ENCODE assay signal across 24 mouse cellular contexts in the genomic region with DNA sequence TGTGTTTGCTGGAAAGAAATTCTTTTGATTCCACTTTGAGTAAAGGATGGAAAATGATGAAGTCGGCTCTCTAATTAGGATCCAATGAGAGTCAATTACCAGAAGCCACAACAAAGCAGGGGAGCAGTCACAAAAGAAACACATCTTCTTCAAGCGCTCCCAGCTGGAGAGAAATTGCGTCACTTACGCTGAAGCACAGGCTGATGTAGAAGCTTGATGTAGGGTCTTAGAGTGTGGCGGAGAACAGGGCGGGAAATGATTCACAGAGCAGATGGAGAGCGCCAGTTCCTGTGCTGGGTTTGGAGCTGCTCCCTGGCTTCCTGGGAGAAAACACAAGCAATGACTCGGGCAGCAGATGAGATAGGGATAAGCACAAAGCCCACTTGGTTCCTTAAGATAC. TPM values are rescaled to one million over a fixed set of nuclear protein-coding genes. Genes with fewer than 3 reads are reported as not detected.
DNase-seq lines count a peak whose midpoint lies in the region; ATAC-seq and TF ChIP-seq lines count a peak whose summit lies in the region.
"Had no signal": no experiment of that assay in that cellular context is flagged by ENCODE, and none has a peak within 500 bp of the region (broad histone marks: within the 10 kb centered on the region; RNA-seq: fewer than 3 reads in every experiment).

No protein-coding gene starts in this region.

- no peaks in the 10 kb centered on the region for H3K27me3 ChIP-seq in forebrain, embryonic 14.5 days (replicated peaks; ENCODE audit: control insufficient read depth, insufficient read depth, low read length)
- H3K27me3 ChIP-seq in forebrain, embryonic 15.5 days: no peaks in the 10 kb centered on the region
- no peaks in the 10 kb centered on the region for H3K27me3 ChIP-seq in midbrain, embryonic 14.5 days (ENCODE audit: control insufficient read depth, insufficient read depth, low read length)
- H3K27me3 ChIP-seq: embryonic facial prominence, embryonic 12.5 days; heart, embryonic 13.5 days; Patski had no signal

- H3K27ac ChIP-seq in forebrain, embryonic 14.5 days (ENCODE audit: low read depth, low read length): no peak overlapping the region
- no peak overlapping the region for H3K27ac ChIP-seq in forebrain, embryonic 15.5 days (replicated peaks)
- no peak overlapping the region for H3K27ac ChIP-seq in layer of hippocampus, adult 2 months
- H3K27ac ChIP-seq in midbrain, embryonic 14.5 days (replicated peaks; ENCODE audit: low read depth, low read length): no peak overlapping the region
- H3K27ac ChIP-seq: embryonic facial prominence, embryonic 12.5 days; forebrain, embryonic 13.5 days; heart, embryonic 13.5 days; hindbrain, embryonic 14.5 days had no signal

- no peak for ATAC-seq in forebrain, embryonic 14.5 days
- no peak for ATAC-seq in forebrain, embryonic 15.5 days (replicated peaks)
- no peak for ATAC-seq in midbrain, embryonic 14.5 days (ENCODE audit: low FRiP score, low TSS enrichment)
- ATAC-seq: forebrain, embryonic 13.5 days; intestine, postnatal 0 days; Patski had no signal

- no peaks in the 10 kb centered on the region for H3K36me3 ChIP-seq in forebrain, embryonic 14.5 days (ENCODE audit: control insufficient read depth, insufficient read depth, low read length)
- H3K36me3 ChIP-seq in forebrain, embryonic 15.5 days: no peaks in the 10 kb centered on the region
- no peaks in the 10 kb centered on the region for H3K36me3 ChIP-seq in midbrain, embryonic 14.5 days (ENCODE audit: control insufficient read depth, insufficient read depth, low read length)
- H3K36me3 ChIP-seq: embryonic facial prominence, embryonic 12.5 days; heart, embryonic 13.5 days had no signal

- no peak overlapping the region for H3K9ac ChIP-seq in forebrain, embryonic 14.5 days (ENCODE audit: low read length)
- no peak overlapping the region for H3K9ac ChIP-seq in forebrain, embryonic 15.5 days (replicated peaks)
- no peak overlapping the region for H3K9ac ChIP-seq in midbrain, embryonic 14.5 days (replicated peaks; ENCODE audit: low read length)
- H3K9ac ChIP-seq: embryonic facial prominence, embryonic 12.5 days; forebrain, embryonic 13.5 days; heart, embryonic 13.5 days; hindbrain, embryonic 14.5 days had no signal

- WGBS in forebrain, embryonic 14.5 days: 56% methylated on average over 8 of the region's 8 CpGs
- WGBS in forebrain, embryonic 15.5 days: 52% methylated on average over 8 of the region's 8 CpGs
- 92% methylated on average over 8 of the region's 8 CpGs for WGBS in midbrain, embryonic 14.5 days

- DNase-seq in forebrain, embryonic 14.5 days (ENCODE audit: low spot score): peak; percentile 30
- DNase-seq in layer of hippocampus, adult 2 months (ENCODE audit: low spot score in 2 of 2): peak; percentile 29 to 49
- no peak for DNase-seq in layer of hippocampus, postnatal 10 days (ENCODE audit: low spot score in 2 of 2)
- DNase-seq in CD4-positive helper T cell, adult 2 months (ENCODE audit: low read depth, low spot score): peak; percentile 39
- DNase-seq in brain, embryonic 14.5 days (ENCODE audit: low read depth): peak; percentile 56
- DNase-seq in midbrain, embryonic 14.5 days: no peak
- DNase-seq: adrenal gland, postnatal 10 days; adrenal gland, postnatal 36 days; cerebellum, adult 11-12 months; cerebellum, adult 9-10 months; cerebellum, postnatal 14 days; gastrocnemius, postnatal 25 days; heart, adult 18-20 months; heart, postnatal 14 days; heart, postnatal 4 days; kidney, adult 2 months had no signal

- 0 out of 2 replicates have a peak, but pooled peaks cover 3% of the 10 kb centered on the region for H3K4me1 ChIP-seq in forebrain, embryonic 14.5 days (ENCODE audit: control insufficient read depth, insufficient read depth, low read length)
- H3K4me1 ChIP-seq in forebrain, embryonic 15.5 days: peaks cover 14% of the 10 kb centered on the region
- peaks cover 5% of the 10 kb centered on the region for H3K4me1 ChIP-seq in midbrain, embryonic 14.5 days (ENCODE audit: control insufficient read depth, insufficient read depth, low read length)

- no peak overlapping the region for H3K4me2 ChIP-seq in forebrain, embryonic 14.5 days (ENCODE audit: low read length)
- no peak overlapping the region for H3K4me2 ChIP-seq in forebrain, embryonic 15.5 days (replicated peaks)
- H3K4me2 ChIP-seq in midbrain, embryonic 14.5 days (ENCODE audit: low read length): no peak overlapping the region
- H3K4me2 ChIP-seq: embryonic facial prominence, embryonic 12.5 days; forebrain, embryonic 13.5 days; heart, embryonic 13.5 days; hindbrain, embryonic 14.5 days had no signal

- H3K9me3 ChIP-seq in forebrain, embryonic 14.5 days (replicated peaks; ENCODE audit: control insufficient read depth, low read length): no peaks in the 10 kb centered on the region
- H3K9me3 ChIP-seq in forebrain, embryonic 15.5 days: no peaks in the 10 kb centered on the region
- no peaks in the 10 kb centered on the region for H3K9me3 ChIP-seq in midbrain, embryonic 14.5 days (ENCODE audit: control insufficient read depth, low read length)
- H3K9me3 ChIP-seq: embryonic facial prominence, embryonic 12.5 days; heart, embryonic 13.5 days had no signal

- TF ChIP-seq CTCF in layer of hippocampus, adult 2 months (conservative IDR thresholded peaks at IDR 0.05): no peak
- TF ChIP-seq CTCF in brain, embryonic 14.5 days (IDR thresholded peaks at IDR 0.05; ENCODE audit: borderline replicate concordance, extremely low read depth, insufficient read depth, insufficient read length): no peak

- no peak for TF ChIP-seq POLR2A in brain, embryonic 14.5 days (IDR thresholded peaks at IDR 0.05; ENCODE audit: borderline replicate concordance, extremely low read depth, insufficient read depth, insufficient read length, poor library complexity, severe bottlenecking)

- no peak overlapping the region for H3K4me3 ChIP-seq in forebrain, embryonic 14.5 days (ENCODE audit: low read depth, low read length)
- no peak overlapping the region for H3K4me3 ChIP-seq in forebrain, embryonic 15.5 days
- H3K4me3 ChIP-seq in layer of hippocampus, adult 2 months: no peak overlapping the region
- H3K4me3 ChIP-seq in midbrain, embryonic 14.5 days (replicated peaks; ENCODE audit: low read depth, low read length): no peak overlapping the region
- H3K4me3 ChIP-seq: embryonic facial prominence, embryonic 12.5 days; erythroblast, embryonic 14.5 days; forebrain, embryonic 13.5 days; heart, embryonic 13.5 days had no signal

RNA-seq across cellular contexts. Expression of a gene that starts 40.4 kb away (rescaled TPM):
- 18.1 and 21.2 TPM in 2 replicates for polyA plus RNA-seq in forebrain, embryonic 14.5 days (2014; fragmentation: Nextera tagmentation; extraction: Ambion mirVana)
- 16.1 and 16.4 TPM in 2 replicates for polyA plus RNA-seq in forebrain, embryonic 15.5 days (2015; fragmentation: Nextera tagmentation; extraction: Ambion mirVana)
- 10 to 100 TPM; 20.8 to 22.0 TPM for total RNA-seq in layer of hippocampus, adult 2 months (2021)
- total RNA-seq in layer of hippocampus, postnatal 10 days (2021): 10 to 100 TPM; 76.3 to 82.4 TPM
- 6.7 and 7.3 TPM in 2 replicates for polyA plus RNA-seq in brain, embryonic 14.5 days (2012; rRNA removed)
- polyA plus RNA-seq in midbrain, embryonic 14.5 days (2014; fragmentation: Nextera tagmentation; extraction: Ambion mirVana): 7.4 and 8.9 TPM in 2 replicates

Comparison
In these comparisons a context has a peak if more than half of its experiments do, and no peak if none do; other contexts are left out.
1. DNase-seq: peak in forebrain, embryonic 14.5 days (single experiment), layer of hippocampus, adult 2 months (2 of 2), CD4-positive helper T cell, adult 2 months (single experiment) and brain, embryonic 14.5 days (single experiment); none in layer of hippocampus, postnatal 10 days (0 of 2) and midbrain, embryonic 14.5 days (single experiment).